Mouse (Mus musculus): ENCODE measurements around the gene Zpbp2. TPM values are rescaled to one million over a fixed set of nuclear protein-coding genes. Genes with fewer than 3 reads are reported as not detected.
A peak's percentile ranks its signal among the peaks of the same experiment; 100 is the strongest.

The Zpbp2 gene
- polyA plus RNA-seq, 1 experiment from 2014 or later: 0.32 TPM

GRCm38 (mm10) chr11:98543414-98543813 is 7.5 kb upstream of the Zpbp2 start:
- Histone ChIP-seq H3K9me3 (replicated peaks) (no peaks in the 10 kb centered on the region; the same call in 1 of the 2 replicates), H3K4me3 (no peak overlapping the region), H3K27me3 (ENCODE audit: low read depth, poor library complexity, severe bottlenecking) (peaks cover 76% of the 10 kb centered on the region), H3K4me1 (peaks cover 9% of the 10 kb centered on the region), H3K27ac (replicated peaks) (no peak overlapping the region), H3K36me3 (no peaks in the 10 kb centered on the region)
- WGBS: 78% methylated on average over 1 of the region's 1 CpGs
- no peak for DNase-seq (ENCODE audit: low spot score)

- 3% methylated on average over 16 of the region's 16 CpGs for WGBS
- H3K4me3 ChIP-seq: peak overlapping the region; percentile 58
- no peak overlapping the region for H3K27ac ChIP-seq (replicated peaks)
- peaks cover 92% of the 10 kb centered on the region for H3K27me3 ChIP-seq (ENCODE audit: low read depth, poor library complexity, severe bottlenecking)
- peaks cover 9% of the 10 kb centered on the region for H3K4me1 ChIP-seq
- H3K36me3 ChIP-seq: no peaks in the 10 kb centered on the region
- H3K9me3 ChIP-seq (replicated peaks): 0 out of 2 replicates have a peak, but pooled peaks cover 2% of the 10 kb centered on the region
- no peak for DNase-seq (ENCODE audit: low spot score)
Measured at GRCm38 (mm10) chr11:98544890-98545677, 5.8 kb upstream of the Zpbp2 start.

GRCm38 (mm10) chr11:98545711-98546231 is 5.1 kb upstream of the Zpbp2 start, which contains the start of gene Ikzf3:
Gene Ikzf3 (minus strand): TSS chr11:98546031.
- 1% methylated on average over 58 of the region's 58 CpGs for WGBS
- 0 out of 2 replicates have a peak, but pooled peaks cover 2% of the 10 kb centered on the region for H3K9me3 ChIP-seq (replicated peaks)
- peak; percentile 63 for DNase-seq (ENCODE audit: low spot score)
- peak within 1 kb of the TSS; percentile 58 for H3K4me3 ChIP-seq
- no peaks in the 10 kb centered on the region for H3K36me3 ChIP-seq
- H3K27ac ChIP-seq (replicated peaks): no peak within 1 kb of the TSS
- H3K4me1 ChIP-seq: peaks cover 13% of the 10 kb centered on the region
- peaks cover 99% of the 10 kb centered on the region for H3K27me3 ChIP-seq (ENCODE audit: low read depth, poor library complexity, severe bottlenecking)

GRCm38 (mm10) chr11:98546529-98547307 is 4.2 kb upstream of the Zpbp2 start:
- peaks cover 93% of the 10 kb centered on the region for H3K27me3 ChIP-seq (ENCODE audit: low read depth, poor library complexity, severe bottlenecking)
- WGBS: 48% methylated on average over 12 of the region's 12 CpGs
- H3K36me3 ChIP-seq: no peaks in the 10 kb centered on the region
- H3K4me1 ChIP-seq: peaks cover 21% of the 10 kb centered on the region
- DNase-seq (ENCODE audit: low spot score): peak; percentile 18
- H3K27ac ChIP-seq (replicated peaks): no peak overlapping the region
- no peak overlapping the region for H3K4me3 ChIP-seq
- 0 out of 2 replicates have a peak, but pooled peaks cover 2% of the 10 kb centered on the region for H3K9me3 ChIP-seq (replicated peaks)

GRCm38 (mm10) chr11:98547308-98547693 is 3.6 kb upstream of the Zpbp2 start:
- Histone ChIP-seq H3K4me1 (peaks cover 21% of the 10 kb centered on the region), H3K27me3 (ENCODE audit: low read depth, poor library complexity, severe bottlenecking) (peaks cover 87% of the 10 kb centered on the region), H3K36me3 (no peaks in the 10 kb centered on the region), H3K27ac (replicated peaks) (no peak overlapping the region), H3K4me3 (no peak overlapping the region), H3K9me3 (replicated peaks) (0 out of 2 replicates have a peak, but pooled peaks cover 2% of the 10 kb centered on the region)
- 64% methylated on average over 3 of the region's 3 CpGs for WGBS
- DNase-seq (ENCODE audit: low spot score): no peak

- 68% methylated on average over 4 of the region's 4 CpGs for WGBS
- 0 out of 2 replicates have a peak, but pooled peaks cover 6% of the 10 kb centered on the region for H3K9me3 ChIP-seq (replicated peaks)
- H3K27me3 ChIP-seq (ENCODE audit: low read depth, poor library complexity, severe bottlenecking): peaks cover 67% of the 10 kb centered on the region
Measured at GRCm38 (mm10) chr11:98549363-98549762, 1.5 kb upstream of the Zpbp2 start.

GRCm38 (mm10) chr11:98550311-98550974 is 454 bp upstream of the Zpbp2 start:
- no peak for DNase-seq (ENCODE audit: low spot score)
- H3K27ac ChIP-seq (replicated peaks): peak overlapping the region; percentile 89
- H3K9me3 ChIP-seq (replicated peaks): 0 out of 2 replicates have a peak, but pooled peaks cover 6% of the 10 kb centered on the region
- no peaks in the 10 kb centered on the region for H3K36me3 ChIP-seq
- H3K4me1 ChIP-seq: peaks cover 18% of the 10 kb centered on the region
- 22% methylated on average over 20 of the region's 20 CpGs for WGBS
- peak overlapping the region; percentile 71 for H3K4me3 ChIP-seq
- H3K27me3 ChIP-seq (ENCODE audit: low read depth, poor library complexity, severe bottlenecking): peaks cover 56% of the 10 kb centered on the region

More at GRCm38 (mm10) chr11:98549363-98549762, 1.5 kb upstream of the Zpbp2 start:
- peaks cover 21% of the 10 kb centered on the region for H3K4me1 ChIP-seq
- H3K36me3 ChIP-seq: no peaks in the 10 kb centered on the region
- H3K4me3 ChIP-seq: no peak overlapping the region
- no peak overlapping the region for H3K27ac ChIP-seq (replicated peaks)
- no peak for DNase-seq (ENCODE audit: low spot score)

GRCm38 (mm10) chr11:98553966-98554365 is 3.1 kb downstream of the Zpbp2 start:
- Histone ChIP-seq H3K4me3 (no peak overlapping the region), H3K27ac (replicated peaks) (no peak overlapping the region), H3K4me1 (peaks cover 12% of the 10 kb centered on the region), H3K9me3 (replicated peaks) (0 out of 2 replicates have a peak, but pooled peaks cover 6% of the 10 kb centered on the region), H3K36me3 (no peaks in the 10 kb centered on the region), H3K27me3 (ENCODE audit: low read depth, poor library complexity, severe bottlenecking) (peaks cover 21% of the 10 kb centered on the region)
- 81% methylated on average over 4 of the region's 4 CpGs for WGBS
- no peak for DNase-seq (ENCODE audit: low spot score)

- DNase-seq (ENCODE audit: low spot score): no peak
- Histone ChIP-seq H3K9me3 (replicated peaks) (0 out of 2 replicates have a peak, but pooled peaks cover 4% of the 10 kb centered on the region), H3K27ac (replicated peaks) (no peak overlapping the region), H3K4me3 (no peak overlapping the region), H3K4me1 (peaks cover 12% of the 10 kb centered on the region), H3K36me3 (no peaks in the 10 kb centered on the region), H3K27me3 (ENCODE audit: low read depth, poor library complexity, severe bottlenecking) (peaks cover 8% of the 10 kb centered on the region)
- WGBS: 69% methylated on average over 12 of the region's 12 CpGs
Measured at GRCm38 (mm10) chr11:98555124-98555700, 4.3 kb downstream of the Zpbp2 start.

- Histone ChIP-seq H3K36me3 (no peaks in the 10 kb centered on the region), H3K4me3 (no peak overlapping the region), H3K27ac (replicated peaks) (no peak overlapping the region), H3K27me3 (ENCODE audit: low read depth, poor library complexity, severe bottlenecking) (0 out of 2 replicates have a peak, but pooled peaks cover 4% of the 10 kb centered on the region), H3K4me1 (peaks cover 8% of the 10 kb centered on the region; the same call in 1 of the 2 replicates), H3K9me3 (replicated peaks) (no peaks in the 10 kb centered on the region)
- no peak for DNase-seq (ENCODE audit: low spot score)
- WGBS: 57% methylated on average over 7 of the region's 7 CpGs
Measured at GRCm38 (mm10) chr11:98560942-98561341, 10.0 kb downstream of the Zpbp2 start.

- DNase-seq (ENCODE audit: low spot score): no peak
- H3K27me3 ChIP-seq (ENCODE audit: low read depth, poor library complexity, severe bottlenecking): 0 out of 2 replicates have a peak, but pooled peaks cover 4% of the 10 kb centered on the region
- H3K9me3 ChIP-seq (replicated peaks): no peaks in the 10 kb centered on the region
- H3K4me3 ChIP-seq: no peak overlapping the region
- peaks cover 8% of the 10 kb centered on the region; the same call in 1 of the 2 replicates for H3K4me1 ChIP-seq
- H3K27ac ChIP-seq (replicated peaks): no peak overlapping the region
- WGBS: 91% methylated on average over 3 of the region's 3 CpGs
- no peaks in the 10 kb centered on the region for H3K36me3 ChIP-seq
Measured at GRCm38 (mm10) chr11:98563025-98563424, 12.1 kb downstream of the Zpbp2 start.
